27 mouse cellular contexts compared by ENCODE assay signal in genomic region chr10:62471105-62471504, GRCm38 (mm10). TPM values are rescaled to one million over a fixed set of nuclear protein-coding genes. Genes with fewer than 3 reads are reported as not detected.
DNase-seq lines count a peak whose midpoint lies in the region; ATAC-seq and TF ChIP-seq lines count a peak whose summit lies in the region.
"Had no signal": no experiment of that assay in that cellular context is flagged by ENCODE, and none has a peak within 500 bp of the region (broad histone marks: within the 10 kb centered on the region; RNA-seq: fewer than 3 reads in every experiment).

No protein-coding gene starts in this region.

- ATAC-seq in heart, embryonic 12.5 days (ENCODE audit: insufficient number of reproducible peaks, low FRiP score): no peak
- peak; percentile 47; the same call in 1 of the 2 replicates for ATAC-seq in lung, postnatal 0 days
- ATAC-seq: forebrain, embryonic 15.5 days; intestine, embryonic 15.5 days had no signal

- TF ChIP-seq EP300 in lung, postnatal 0 days (IDR thresholded peaks at IDR 0.05): no peak; the same call in 1 of the 2 replicates

- no peak overlapping the region for H3K9ac ChIP-seq in heart, embryonic 12.5 days
- H3K9ac ChIP-seq in lung, postnatal 0 days (replicated peaks; ENCODE audit: low read depth): no peak overlapping the region
- H3K9ac ChIP-seq: embryonic facial prominence, embryonic 15.5 days; forebrain, embryonic 15.5 days; heart, embryonic 15.5 days; hindbrain, embryonic 12.5 days; intestine, embryonic 15.5 days had no signal

- 36% methylated on average over 5 of the region's 5 CpGs for WGBS in heart, embryonic 12.5 days
- 65% methylated on average over 5 of the region's 5 CpGs for WGBS in lung, postnatal 0 days

- no peaks in the 10 kb centered on the region for H3K27me3 ChIP-seq in heart, embryonic 12.5 days (replicated peaks)
- no peaks in the 10 kb centered on the region for H3K27me3 ChIP-seq in lung, postnatal 0 days (replicated peaks; ENCODE audit: insufficient read depth, low read length)
- H3K27me3 ChIP-seq: CH12.LX; embryonic facial prominence, embryonic 15.5 days; forebrain, embryonic 15.5 days; heart, embryonic 15.5 days; hindbrain, embryonic 12.5 days; intestine, embryonic 15.5 days had no signal

- TF ChIP-seq POLR2A in brain, embryonic 14.5 days (IDR thresholded peaks at IDR 0.05; ENCODE audit: borderline replicate concordance, extremely low read depth, insufficient read depth, insufficient read length, poor library complexity, severe bottlenecking): no peak

- H3K9me3 ChIP-seq in heart, embryonic 12.5 days (replicated peaks): no peaks in the 10 kb centered on the region
- no peaks in the 10 kb centered on the region for H3K9me3 ChIP-seq in lung, postnatal 0 days (ENCODE audit: low read length)
- H3K9me3 ChIP-seq: embryonic facial prominence, embryonic 15.5 days; forebrain, embryonic 10.5 days; forebrain, embryonic 15.5 days; heart, embryonic 15.5 days; hindbrain, embryonic 12.5 days; intestine, embryonic 15.5 days had no signal

- H3K4me1 ChIP-seq in heart, embryonic 12.5 days (replicated peaks): peaks cover 3% of the 10 kb centered on the region; the same call in 1 of the 2 replicates
- no peaks in the 10 kb centered on the region for H3K4me1 ChIP-seq in lung, postnatal 0 days (ENCODE audit: insufficient read depth, low read depth, low read length)
- H3K4me1 ChIP-seq: embryonic facial prominence, embryonic 15.5 days; forebrain, embryonic 10.5 days; hindbrain, embryonic 12.5 days; intestine, embryonic 15.5 days had no signal

- peak overlapping the region; percentile 27; the same call in 1 of the 2 replicates for H3K27ac ChIP-seq in heart, embryonic 12.5 days (ENCODE audit: poor library complexity, severe bottlenecking)
- no peak overlapping the region for H3K27ac ChIP-seq in lung, postnatal 0 days (ENCODE audit: low read length)
- H3K27ac ChIP-seq: embryonic facial prominence, embryonic 15.5 days; forebrain, embryonic 10.5 days; forebrain, embryonic 15.5 days; heart, embryonic 15.5 days; hindbrain, embryonic 12.5 days; intestine, embryonic 15.5 days had no signal

- no peak overlapping the region for H3K4me3 ChIP-seq in heart, embryonic 12.5 days
- no peak overlapping the region for H3K4me3 ChIP-seq in lung, postnatal 0 days (ENCODE audit: low read depth, low read length)
- H3K4me3 ChIP-seq: embryonic facial prominence, embryonic 15.5 days; erythroblast, embryonic 14.5 days; forebrain, embryonic 10.5 days; forebrain, embryonic 15.5 days; heart, embryonic 15.5 days; hindbrain, embryonic 12.5 days; intestine, embryonic 15.5 days had no signal

- no peak for DNase-seq in heart, adult 18-20 months
- peak; percentile 22 for DNase-seq in lung, postnatal 0 days (ENCODE audit: low spot score)
- no peak for DNase-seq in lung, postnatal 10 days
- peak; percentile 51 for DNase-seq in Muller cell, postnatal 12 days (ENCODE audit: inconsistent ontology term)
- peak; percentile 33 for DNase-seq in brain, embryonic 14.5 days (ENCODE audit: low read depth)
- DNase-seq in gastrocnemius, postnatal 25 days: no peak
- DNase-seq in frontal cortex, postnatal 36 days (ENCODE audit: low spot score in 2 of 2): no peak
- DNase-seq: adrenal gland, adult 8-10 months; adrenal gland, postnatal 36 days; cerebellum, adult 11 months; cerebellum, adult 8-10 months; cerebellum, postnatal 14 days; embryo, embryonic 11 days; heart, postnatal 4 days; kidney, adult 18-20 months had no signal

- TF ChIP-seq CTCF in lung, postnatal 0 days (IDR thresholded peaks at IDR 0.05): no peak
- TF ChIP-seq CTCF in brain, embryonic 14.5 days (IDR thresholded peaks at IDR 0.05; ENCODE audit: borderline replicate concordance, extremely low read depth, insufficient read depth, insufficient read length): no peak

- no peak overlapping the region for H3K4me2 ChIP-seq in heart, embryonic 12.5 days
- no peak overlapping the region for H3K4me2 ChIP-seq in lung, postnatal 0 days (replicated peaks; ENCODE audit: low read depth, low read length)
- H3K4me2 ChIP-seq: embryonic facial prominence, embryonic 15.5 days; forebrain, embryonic 15.5 days; heart, embryonic 15.5 days; hindbrain, embryonic 12.5 days; intestine, embryonic 15.5 days had no signal

- 0 out of 2 replicates have a peak, but pooled peaks cover 10% of the 10 kb centered on the region for H3K36me3 ChIP-seq in heart, embryonic 12.5 days
- 0 out of 2 replicates have a peak, but pooled peaks cover 5% of the 10 kb centered on the region for H3K36me3 ChIP-seq in lung, postnatal 0 days (ENCODE audit: insufficient read depth, low read length)
- H3K36me3 ChIP-seq: forebrain, embryonic 15.5 days; intestine, embryonic 15.5 days had no signal

RNA-seq across cellular contexts. Expression of gene Vps26a, which starts 15.5 kb away (rescaled TPM):
- 77.7 and 81.4 TPM in 2 replicates for polyA plus RNA-seq in heart, embryonic 12.5 days (2016; fragmentation: Nextera tagmentation; extraction: Ambion mirVana)
- 10 to 100 TPM; 43.8 to 49.8 TPM for total RNA-seq in heart, adult 18-20 months (2021)
- 62.7 and 68.7 TPM in 2 replicates for polyA plus RNA-seq in lung, postnatal 0 days (2015; fragmentation: Nextera tagmentation; extraction: Ambion mirVana)
- polyA plus RNA-seq in brain, embryonic 14.5 days (2012; rRNA removed): 24.6 and 28.0 TPM in 2 replicates
- 10 to 100 TPM; 24.7 to 25.6 TPM for total RNA-seq in gastrocnemius, postnatal 25 days (2021)

RNA-seq across cellular contexts. Expression of gene Supv3l1, which starts 21.6 kb away (rescaled TPM):
- 29.0 and 30.3 TPM in 2 replicates for polyA plus RNA-seq in heart, embryonic 12.5 days (2016; fragmentation: Nextera tagmentation; extraction: Ambion mirVana)
- 10 to 100 TPM; 37.2 to 40.7 TPM for total RNA-seq in heart, adult 18-20 months (2021)
- 9.6 and 9.8 TPM in 2 replicates for polyA plus RNA-seq in lung, postnatal 0 days (2015; fragmentation: Nextera tagmentation; extraction: Ambion mirVana)
- 28.3 and 29.9 TPM in 2 replicates for polyA plus RNA-seq in brain, embryonic 14.5 days (2012; rRNA removed)
- 10 to 100 TPM; 15.3 to 20.1 TPM for total RNA-seq in gastrocnemius, postnatal 25 days (2021)

RNA-seq across cellular contexts. Expression of gene 4930507D05Rik, which starts 21.8 kb away (rescaled TPM):
- polyA plus RNA-seq in heart, embryonic 12.5 days (2016; fragmentation: Nextera tagmentation; extraction: Ambion mirVana): 0.63 and 0.69 TPM in 2 replicates
- total RNA-seq in heart, adult 18-20 months (2021): under 1 TPM; 0.21 to 0.37 TPM
- 0.29 and 0.49 TPM in 2 replicates for polyA plus RNA-seq in lung, postnatal 0 days (2015; fragmentation: Nextera tagmentation; extraction: Ambion mirVana)
- 0.95 and 0.97 TPM in 2 replicates for polyA plus RNA-seq in brain, embryonic 14.5 days (2012; rRNA removed)
- total RNA-seq in gastrocnemius, postnatal 25 days (2021): not detected
- total RNA-seq: gastrocnemius, adult 8-10 months had no signal
- polyA plus RNA-seq: erythroblast, embryonic 14.5 days had no signal

RNA-seq across cellular contexts. Expression of gene Hkdc1, which starts 48.8 kb away (rescaled TPM):
- 0.22 and 0.26 TPM in 2 replicates for polyA plus RNA-seq in heart, embryonic 12.5 days (2016; fragmentation: Nextera tagmentation; extraction: Ambion mirVana)
- not detected for total RNA-seq in heart, adult 18-20 months (2021)
- 6.2 and 8.1 TPM in 2 replicates for polyA plus RNA-seq in lung, postnatal 0 days (2015; fragmentation: Nextera tagmentation; extraction: Ambion mirVana)
- 0.39 and 0.52 TPM in 2 replicates for polyA plus RNA-seq in brain, embryonic 14.5 days (2012; rRNA removed)
- under 1 TPM in 1 of 2 experiments, not detected in 1; 0.08 TPM for total RNA-seq in gastrocnemius, postnatal 25 days (2021)
- total RNA-seq: adrenal gland, adult 8-10 months; adrenal gland, postnatal 36 days; CH12.LX; common myeloid progenitor, adult 5-6 weeks; gastrocnemius, adult 8-10 months; heart, adult 8-10 months; heart, postnatal 4 days had no signal

RNA-seq across cellular contexts. Expression of gene Srgn, which starts 56.1 kb away (rescaled TPM):
- polyA plus RNA-seq in heart, embryonic 12.5 days (2016; fragmentation: Nextera tagmentation; extraction: Ambion mirVana): 6.0 and 8.5 TPM in 2 replicates
- total RNA-seq in heart, adult 18-20 months (2021): 10 to 100 TPM; 36.6 to 42.0 TPM
- polyA plus RNA-seq in lung, postnatal 0 days (2015; fragmentation: Nextera tagmentation; extraction: Ambion mirVana): 215 and 245 TPM in 2 replicates
- polyA plus RNA-seq in brain, embryonic 14.5 days (2012; rRNA removed): 3.1 and 3.6 TPM in 2 replicates
- 10 to 100 TPM; 13.0 to 14.3 TPM for total RNA-seq in gastrocnemius, postnatal 25 days (2021)

Comparison
In these comparisons a context has a peak if more than half of its experiments do, and no peak if none do; other contexts are left out.
1. DNase-seq: peak in lung, postnatal 0 days (single experiment), Muller cell, postnatal 12 days (single experiment) and brain, embryonic 14.5 days (single experiment); none in heart, adult 18-20 months (0 of 2), lung, postnatal 10 days (single experiment), gastrocnemius, postnatal 25 days (single experiment) and frontal cortex, postnatal 36 days (0 of 2).